Mouse (Mus musculus) heart, adult 9 months (tissue): ENCODE data around the gene Cfap70.
A peak's percentile ranks its signal among the peaks of the same experiment; 100 is the strongest.

Experiments
- DNase-seq, 2 experiments: peaks; one replicate each; pipeline ENCODE4 v3.0.0; 2022; ENCODE audit warnings: low spot score in 2 of 2

The Cfap70 gene

GRCm38 (mm10) chr14:20423046-20423445 is 29.0 kb downstream of the Cfap70 start:
- DNase-seq = no peak

DNA sequence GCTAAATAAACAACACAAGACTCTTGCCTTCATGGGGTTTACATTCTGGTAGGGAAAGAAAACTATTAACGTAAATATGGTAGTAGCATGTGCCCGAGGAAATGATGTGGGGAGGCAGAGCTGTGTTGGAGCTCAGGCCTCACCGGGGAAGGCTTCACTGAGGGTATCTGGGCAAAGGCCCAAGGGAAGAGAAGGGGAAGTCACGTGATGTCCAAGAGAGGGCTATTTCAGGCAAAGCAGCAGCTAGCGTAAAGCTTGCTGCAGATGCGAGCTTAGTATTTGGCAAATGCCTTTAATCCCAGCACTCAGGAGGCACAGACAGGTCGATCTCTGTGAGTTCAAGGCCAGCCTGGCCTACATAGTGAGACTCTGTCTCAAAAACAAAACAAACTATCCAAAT is 29.8 kb downstream of the Cfap70 start:
- no peak for DNase-seq

GRCm38 (mm10) chr14:20400071-20400470 is 52.0 kb downstream of the Cfap70 start:
- DNase-seq = no peak

DNA sequence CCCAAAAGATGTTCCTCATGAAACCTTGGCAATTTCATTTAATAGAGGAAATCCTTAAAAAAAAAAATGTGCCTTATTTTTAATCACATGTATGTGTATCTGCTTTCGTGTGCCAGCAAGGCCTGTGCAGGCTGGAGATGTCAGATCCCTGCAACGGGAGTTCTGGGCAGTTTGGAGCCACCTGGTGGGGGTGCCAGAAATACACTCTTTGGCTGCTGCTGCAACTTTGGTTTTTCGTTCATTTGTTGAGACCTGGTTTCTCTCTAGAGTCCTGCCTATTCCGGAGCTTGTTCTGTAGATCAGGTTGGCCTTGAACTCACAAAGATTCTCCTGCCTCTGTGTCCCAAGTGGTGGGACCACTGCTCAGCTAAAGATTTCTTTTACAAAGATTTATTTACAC is 53.2 kb downstream of the Cfap70 start:
- DNase-seq = no peak

DNA sequence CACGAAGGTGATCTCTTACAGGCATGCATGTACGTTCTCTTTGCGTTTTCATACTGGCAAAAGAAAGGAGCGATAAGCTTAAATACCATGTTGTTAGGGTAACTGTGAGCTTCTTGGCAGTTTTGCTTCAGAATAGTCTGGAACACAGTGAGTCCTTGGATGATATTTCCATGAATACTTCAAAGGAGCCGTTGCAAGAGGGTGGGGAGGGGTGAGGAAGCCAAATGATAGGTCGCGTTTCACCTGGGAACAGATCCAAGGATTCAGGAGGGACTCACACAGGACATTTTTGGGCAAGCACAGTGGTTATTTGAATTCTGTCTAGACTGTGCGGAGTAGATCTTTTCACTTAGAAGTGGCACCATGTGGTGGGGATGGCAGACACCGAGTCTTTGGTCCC is 54.8 kb downstream of the Cfap70 start:
- DNase-seq = no peak

DNA sequence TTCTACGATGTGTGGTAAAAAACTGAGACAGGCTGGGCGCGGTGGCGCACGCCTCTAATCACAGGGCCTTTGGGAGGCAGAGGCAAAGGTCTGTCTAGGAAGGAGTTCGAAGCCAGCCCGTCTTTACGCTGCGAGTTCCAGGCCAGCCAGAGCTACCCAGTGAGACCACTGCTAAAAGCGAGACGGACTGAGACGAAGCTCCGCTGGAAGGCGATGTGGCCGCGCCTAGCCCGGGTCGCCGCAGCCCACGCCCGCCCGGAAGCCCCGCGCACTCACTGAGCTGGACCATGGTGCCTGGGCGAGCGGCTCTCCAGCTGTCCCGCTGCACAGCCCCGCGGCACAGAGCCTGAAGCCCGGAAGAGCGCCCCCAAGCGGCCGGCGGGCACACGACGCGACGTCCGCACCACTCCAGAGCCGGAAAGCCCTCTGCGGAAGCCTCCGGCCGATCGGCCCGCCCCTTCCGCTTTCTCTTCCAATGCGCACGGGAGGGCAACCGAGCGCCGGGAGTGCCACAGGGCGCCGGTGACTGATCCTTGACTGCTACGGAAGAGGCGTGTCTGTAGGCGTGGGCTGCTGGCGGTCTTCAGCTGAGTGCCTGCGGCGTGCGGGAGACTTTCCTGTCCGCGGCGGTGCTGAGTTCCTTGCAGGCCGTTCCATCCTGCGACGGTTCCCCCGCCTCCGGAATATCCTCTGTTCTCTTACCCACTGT is 58.7 kb downstream of the Cfap70 start, which contains the start of gene Mrps16:
Gene Mrps16 (minus strand): TSS at position 430 of the 709 bp plus-strand sequence.
- DNase-seq = peak; percentile 95 to 96

DNA sequence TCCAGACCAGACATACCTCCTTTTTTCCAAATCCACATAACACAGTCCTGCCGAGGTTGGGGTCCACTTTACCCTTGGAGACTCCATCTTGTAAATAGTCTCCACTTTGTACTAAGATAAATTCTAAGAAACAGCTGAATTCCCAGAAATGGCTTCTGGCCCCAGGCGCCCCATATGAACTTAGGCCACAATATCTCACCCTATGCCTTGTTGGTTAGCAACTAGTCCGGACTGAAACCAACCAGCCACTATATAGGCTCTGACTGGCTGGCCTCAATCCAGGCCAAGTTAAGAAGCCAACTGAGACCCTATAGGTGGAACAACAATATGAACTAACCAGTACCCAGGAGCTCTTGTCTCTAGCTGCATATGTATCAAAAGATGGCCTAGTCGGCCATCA is 59.7 kb downstream of the Cfap70 start:
- no peak for DNase-seq

GRCm38 (mm10) chr14:20389446-20390079 is 62.5 kb downstream of the Cfap70 start:
- DNase-seq = no peak

DNA sequence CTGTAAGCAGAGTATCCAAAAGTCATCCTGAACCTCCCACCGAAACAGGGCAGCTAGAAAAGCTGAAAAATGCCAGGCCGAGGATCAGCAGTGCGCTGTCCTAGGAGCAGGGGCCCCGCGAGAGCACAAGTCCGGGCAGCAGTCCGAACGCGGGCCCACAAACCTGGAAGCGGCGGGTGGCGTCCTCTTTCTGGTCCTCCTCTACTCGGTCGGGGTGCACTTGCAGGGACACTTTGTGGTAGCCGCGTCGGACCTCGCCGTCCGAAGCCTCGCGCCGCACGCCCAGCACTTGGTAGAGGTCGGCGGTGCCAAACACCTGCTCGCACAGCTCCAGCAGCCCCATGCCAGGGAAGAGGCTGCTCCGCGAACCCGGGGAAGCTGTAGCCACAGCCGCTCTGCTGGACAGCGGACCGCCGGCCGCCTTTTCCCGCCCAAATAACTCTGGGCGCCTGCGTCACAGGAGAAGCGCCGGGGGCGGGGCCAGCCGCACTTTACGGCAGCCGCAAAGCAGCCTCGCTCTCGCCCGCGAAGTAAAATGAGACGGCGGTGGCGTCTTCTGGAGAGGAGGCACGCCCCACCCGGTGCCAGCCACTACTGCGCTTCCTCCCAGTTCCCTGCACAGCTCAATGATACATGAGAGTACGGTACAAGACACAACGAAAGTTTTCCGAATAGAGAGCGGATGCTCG is 63.4 kb downstream of the Cfap70 start, which contains the start of gene Dnajc9:
Gene Dnajc9 (minus strand): TSS at position 470 of the 689 bp plus-strand sequence.
- DNase-seq = peak; percentile 88 to 94

GRCm38 (mm10) chr14:20379753-20380430 is 72.1 kb downstream of the Cfap70 start:
- DNase-seq = no peak

- DNase-seq = no peak
Observed at GRCm38 (mm10) chr14:20379087-20379640, 72.9 kb downstream of the Cfap70 start.

DNA sequence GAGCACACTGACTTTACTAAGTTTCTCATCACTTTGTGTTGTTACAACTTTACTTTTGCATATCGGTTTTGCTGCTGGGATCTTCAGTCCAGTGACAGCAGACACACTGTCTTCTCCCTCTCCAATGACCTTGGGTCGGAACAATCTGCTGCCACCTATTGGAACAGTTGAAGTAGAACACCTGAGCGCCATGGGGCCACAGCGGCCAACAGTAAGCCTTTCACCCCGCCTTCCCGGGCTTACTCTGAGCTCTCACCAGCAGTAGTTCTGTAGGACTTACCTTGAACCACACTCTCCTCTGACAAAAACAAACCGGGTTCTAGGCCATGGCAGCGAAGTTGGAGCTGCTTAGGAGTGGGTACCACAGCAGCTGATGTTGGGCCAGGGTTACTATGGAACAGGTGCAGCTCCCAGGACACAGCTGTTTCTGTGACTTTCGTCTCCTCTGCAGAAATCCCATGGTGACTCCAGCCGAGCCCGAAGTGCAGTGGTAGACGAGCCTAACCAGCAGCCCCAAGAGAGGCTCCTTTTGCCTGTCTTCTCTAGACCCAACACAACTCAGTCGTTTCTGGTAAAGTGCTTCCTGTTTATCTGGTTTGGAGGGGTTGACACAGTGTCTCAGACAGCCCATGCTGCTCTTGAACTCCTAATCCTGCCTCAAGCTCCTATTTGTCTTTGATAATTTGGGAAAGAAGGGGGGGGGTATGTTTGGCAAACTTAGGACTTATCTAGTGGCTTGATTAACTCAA is 73.5 kb downstream of the Cfap70 start:
- DNase-seq = peak; percentile 18 to 28

DNA sequence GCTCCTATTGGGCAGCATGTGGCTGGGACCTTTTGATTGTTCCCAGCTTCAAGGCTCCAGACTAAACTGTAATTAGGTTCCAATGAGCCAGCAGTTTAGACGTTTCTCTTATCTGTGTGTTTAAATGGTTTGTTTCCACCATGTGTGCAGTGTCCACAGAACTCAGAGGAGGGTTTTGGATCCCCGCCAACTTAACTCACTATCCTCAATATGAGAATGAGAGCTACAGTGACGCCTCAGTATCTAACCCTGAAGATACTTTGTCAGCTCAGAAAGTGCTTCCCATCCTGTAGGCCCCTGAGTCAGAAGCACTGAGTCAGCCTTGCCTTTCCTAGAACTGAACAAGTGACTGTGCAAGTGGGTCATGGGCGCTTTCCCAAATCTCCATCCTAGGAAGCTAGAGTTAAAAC is 74.9 kb downstream of the Cfap70 start:
- no peak for DNase-seq

GRCm38 (mm10) chr14:20371854-20372253 is 80.2 kb downstream of the Cfap70 start:
- no peak for DNase-seq

DNA sequence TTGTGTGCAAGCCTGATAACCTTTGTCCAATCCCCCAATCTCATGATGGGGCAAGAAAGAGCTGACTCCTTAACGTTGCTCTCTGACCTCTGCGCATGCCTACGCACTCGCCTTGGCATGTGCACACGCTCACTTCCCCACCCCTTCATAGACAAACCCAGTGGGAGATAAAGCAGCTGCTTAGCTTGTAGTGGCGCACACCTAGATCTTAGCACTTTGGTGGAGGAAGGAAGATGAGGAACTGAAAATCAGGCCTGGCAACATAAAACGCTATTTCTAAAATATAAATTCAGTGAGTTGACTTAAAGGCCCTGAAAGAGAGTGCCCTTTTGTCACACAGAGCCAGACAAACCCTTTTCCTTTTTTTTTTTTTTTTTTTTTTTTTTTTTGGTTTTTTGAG is 81.2 kb downstream of the Cfap70 start:
- DNase-seq = no peak

DNA sequence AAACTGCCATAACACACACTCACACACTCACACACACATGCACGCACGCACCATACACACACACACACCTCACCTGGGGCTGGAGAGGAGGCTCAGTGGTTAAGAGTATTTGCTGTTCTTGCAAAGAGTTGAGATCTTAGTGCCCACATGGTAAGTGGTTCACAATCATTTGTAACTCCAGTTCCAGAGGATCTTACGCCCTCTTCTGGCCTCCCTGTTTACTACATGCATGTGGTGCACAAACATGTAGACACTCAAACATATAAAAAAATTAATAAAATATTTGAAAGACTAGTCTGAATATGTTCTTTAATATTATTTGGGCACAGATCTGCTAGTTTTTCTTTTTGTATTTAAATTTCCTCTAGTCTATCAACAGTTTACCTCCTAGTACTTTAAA is 83.8 kb downstream of the Cfap70 start:
- no peak for DNase-seq

DNA sequence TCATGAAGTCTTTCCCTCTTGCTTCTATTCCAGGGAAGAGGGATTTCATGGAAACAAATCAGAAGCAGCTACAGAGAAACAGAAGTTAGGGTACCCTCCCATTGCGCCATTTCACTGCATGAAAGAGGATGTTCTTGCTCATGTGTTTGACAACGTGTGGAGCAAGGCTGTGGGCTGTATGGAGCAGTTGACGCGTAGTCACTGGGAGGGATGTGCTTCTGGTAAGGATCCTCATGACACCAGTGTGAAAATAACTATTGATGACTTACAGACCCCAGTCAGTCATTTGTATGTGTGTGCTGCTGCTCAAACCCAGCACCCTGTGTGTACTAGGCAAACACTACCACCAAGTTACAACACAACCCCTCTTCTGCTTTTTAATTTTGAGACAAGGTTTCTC is 88.8 kb downstream of the Cfap70 start:
- no peak for DNase-seq

DNA sequence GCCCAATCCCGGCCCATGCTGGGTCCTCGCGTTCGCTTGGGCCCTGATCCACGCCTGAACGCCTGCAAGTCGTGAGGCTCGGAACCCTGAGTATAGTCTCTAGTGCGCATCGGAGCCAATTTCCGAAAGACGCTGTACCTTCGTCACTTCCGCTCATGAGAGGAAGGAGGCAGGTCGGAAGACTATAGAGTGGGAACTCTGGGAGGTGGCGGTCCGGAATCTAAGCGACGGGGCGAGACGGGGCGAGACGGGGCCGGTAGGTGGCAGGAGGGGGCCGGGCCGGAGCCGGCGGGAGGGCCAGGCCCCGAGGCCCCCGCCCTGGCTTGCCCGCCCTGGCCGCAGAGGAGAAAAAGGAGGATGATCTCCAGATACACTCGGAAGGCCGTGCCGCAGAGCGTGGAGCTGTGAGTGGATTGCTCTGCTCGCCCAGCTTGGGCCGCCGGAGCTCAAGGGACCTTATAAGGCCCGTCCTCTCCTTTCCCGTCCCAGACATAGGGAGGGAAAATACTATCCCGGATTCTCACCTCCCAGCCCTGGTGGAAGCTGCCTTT is 104.0 kb downstream of the Cfap70 start, which contains the start of the genes Ecd and Fam149b:
Gene Ecd (minus strand): TSS at position 131 of the 551 bp plus-strand sequence.
Gene Fam149b (plus strand): TSS at position 172 of the 551 bp plus-strand sequence.
- peak; percentile 91 to 94 for DNase-seq

DNA sequence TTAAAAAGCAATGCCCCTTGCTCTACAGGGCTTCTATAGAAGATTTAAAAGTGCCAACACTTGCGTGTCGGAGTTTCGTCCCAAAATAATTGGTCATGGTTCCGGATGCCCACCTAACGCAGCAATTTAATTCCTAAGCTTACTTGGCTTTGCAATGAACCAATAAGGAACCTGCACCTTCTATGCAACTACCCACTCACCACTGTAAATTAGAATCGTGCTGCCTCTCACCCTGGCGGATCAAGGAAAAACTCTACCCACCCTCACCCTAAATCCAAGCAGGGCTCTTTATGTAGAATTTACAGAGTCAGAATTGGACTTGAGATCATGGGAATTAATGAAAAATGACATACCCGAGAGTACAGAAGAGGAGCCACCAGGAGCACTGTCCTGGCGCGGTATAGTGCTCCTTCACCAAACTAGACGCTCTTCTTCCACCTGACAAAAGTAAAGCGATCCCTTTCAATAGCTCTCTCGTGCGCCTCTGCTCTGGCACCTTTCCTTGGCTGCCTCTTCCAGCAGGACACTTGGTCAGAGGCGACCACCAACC is 104.5 kb downstream of the Cfap70 start:
- DNase-seq = no peak

GRCm38 (mm10) chr14:20345885-20346284 is 106.1 kb downstream of the Cfap70 start:
- DNase-seq = no peak
